Mouse (Mus musculus) forebrain, embryonic 12.5 days (tissue): ENCODE results near the gene Gnptg. TPM values are rescaled to one million over a fixed set of nuclear protein-coding genes. Genes with fewer than 3 reads are reported as not detected.
"Not testable (repeated sequence)": the region's sequence is repeated elsewhere in the genome, so short reads cannot be mapped to it uniquely, and the experiment has no call there.

Source experiments
- ATAC-seq: fragments of 200-750 bp; cut with Nextera tagmentation; 2 replicates; pipeline ENCODE4 v1.8.0; 2017; ENCODE audit warnings: moderate TSS enrichment; ENCODE audit not compliant: low FRiP score
- H3K27ac ChIP-seq: fragments of 300-500 bp; sonication (generic); 2 replicates; pipeline ENCODE4 v1.5.1; 2016; ENCODE audit warnings: mild to moderate bottlenecking
- H3K27me3 ChIP-seq: fragments of 300-500 bp; sonication (generic); 2 replicates; pipeline ENCODE4 v1.6.1; 2016; ENCODE audit warnings: mild to moderate bottlenecking
- H3K36me3 ChIP-seq: fragments of 300-500 bp; sonication (generic); replicated peaks from 2 replicates; pipeline ENCODE4 v1.6.1; 2016; ENCODE audit warnings: mild to moderate bottlenecking
- H3K4me1 ChIP-seq: fragments of 300-500 bp; sonication (generic); 2 replicates; pipeline ENCODE4 v1.6.1; 2016
- H3K4me2 ChIP-seq: fragments of 300-500 bp; sonication (generic); 2 replicates; pipeline ENCODE4 v1.6.1; 2016; ENCODE audit warnings: mild to moderate bottlenecking, moderate library complexity
- H3K4me3 ChIP-seq: fragments of 300-500 bp; sonication (generic); replicated peaks from 2 replicates; pipeline ENCODE4 v1.5.1; 2016; ENCODE audit warnings: mild to moderate bottlenecking
- H3K9ac ChIP-seq: fragments of 300-500 bp; sonication (generic); 2 replicates; pipeline ENCODE4 v1.6.1; 2016; ENCODE audit warnings: mild to moderate bottlenecking
- H3K9me3 ChIP-seq: fragments of 300-500 bp; sonication (generic); 2 replicates; pipeline ENCODE4 v1.6.1; 2016
- WGBS: fragments of 180-500 bp; shearing (Covaris S2); methylation state at CpG from one replicate; pipeline ENCODE4 v1.1.7; 2016; 5-methylcytosine and 5-hydroxymethylcytosine counted together
- polyA plus RNA-seq: library from polyadenylated mRNA; unstranded; fragments of >200 nt; fragmentation: Nextera tagmentation; extraction: Ambion mirVana; gene quantifications from 2 replicates; pipeline ENCODE4 v1.2.1, GENCODE M21; 2016

Gnptg gene
- polyA plus RNA-seq, 1 experiment from 2014 or later = 60.1 TPM

GRCm38 (mm10) chr17:25230014-25230655, 9.8 kb downstream of the Gnptg start:
- not testable (repeated sequence) for H3K4me3 ChIP-seq, H3K4me2 ChIP-seq, H3K27me3 ChIP-seq, H3K27ac ChIP-seq, ATAC-seq, H3K9me3 ChIP-seq, H3K9ac ChIP-seq, H3K4me1 ChIP-seq
- peaks cover 36% of the 10 kb centered on the region for H3K36me3 ChIP-seq
- 82% methylated on average over 17 of the region's 17 CpGs for WGBS

- Histone ChIP-seq H3K27me3 (no peaks in the 10 kb centered on the region; the same call in 1 of the 2 replicates), H3K9me3 (no peaks in the 10 kb centered on the region), H3K4me2 (no peak overlapping the region), H3K36me3 (peaks cover 27% of the 10 kb centered on the region), H3K9ac (no peak overlapping the region), H3K4me3 (no peak overlapping the region), H3K27ac (no peak overlapping the region), H3K4me1 (no peaks in the 10 kb centered on the region)
- 88% methylated on average over 5 of the region's 5 CpGs for WGBS
- no peak for ATAC-seq
These were observed 11.9 kb downstream of the Gnptg start for GRCm38 (mm10) chr17:25227991-25228390.

- Histone ChIP-seq H3K9ac (no peak overlapping the region), H3K27me3 (peaks cover 3% of the 10 kb centered on the region), H3K4me3 (no peak overlapping the region), H3K4me1 (peaks cover 14% of the 10 kb centered on the region), H3K27ac (no peak overlapping the region), H3K36me3 (peaks cover 18% of the 10 kb centered on the region), H3K4me2 (no peak overlapping the region), H3K9me3 (no peaks in the 10 kb centered on the region)
- no peak for ATAC-seq
- 84% methylated on average over 4 of the region's 4 CpGs for WGBS
These were observed 14.3 kb downstream of the Gnptg start for GRCm38 (mm10) chr17:25225659-25226058.

GRCm38 (mm10) chr17:25224586-25225222, 15.2 kb downstream of the Gnptg start:
- H3K4me3 ChIP-seq = no peak overlapping the region
- no peak for ATAC-seq
- H3K9ac ChIP-seq = no peak overlapping the region
- H3K9me3 ChIP-seq = no peaks in the 10 kb centered on the region
- no peak overlapping the region for H3K4me2 ChIP-seq
- no peak overlapping the region for H3K27ac ChIP-seq
- peaks cover 14% of the 10 kb centered on the region for H3K4me1 ChIP-seq
- H3K27me3 ChIP-seq = peaks cover 3% of the 10 kb centered on the region
- WGBS = 88% methylated on average over 7 of the region's 7 CpGs
- H3K36me3 ChIP-seq = peaks cover 12% of the 10 kb centered on the region

- Histone ChIP-seq H3K4me1 (peaks cover 14% of the 10 kb centered on the region), H3K27me3 (peaks cover 3% of the 10 kb centered on the region), H3K9me3 (no peaks in the 10 kb centered on the region), H3K27ac (peak overlapping the region; percentile 5; the same call in 1 of the 2 replicates), H3K36me3 (peaks cover 16% of the 10 kb centered on the region), H3K4me3 (peak overlapping the region; percentile 22; the same call in 1 of the 2 replicates), H3K9ac (no peak overlapping the region), H3K4me2 (peak overlapping the region; percentile 74)
- no peak for ATAC-seq
- 29% methylated on average over 6 of the region's 6 CpGs for WGBS
These were observed 16.8 kb downstream of the Gnptg start for GRCm38 (mm10) chr17:25222951-25223601.

- ATAC-seq = peak; percentile 79
- not testable (repeated sequence) for H3K27ac ChIP-seq, H3K9ac ChIP-seq, H3K9me3 ChIP-seq, H3K27me3 ChIP-seq
- H3K4me1 ChIP-seq = peaks cover 14% of the 10 kb centered on the region
- peaks cover 16% of the 10 kb centered on the region for H3K36me3 ChIP-seq
- H3K4me2 ChIP-seq = peak overlapping the region; percentile 74
- H3K4me3 ChIP-seq = peak overlapping the region; percentile 41
- 8% methylated on average over 14 of the region's 28 CpGs for WGBS
These were observed 17.4 kb downstream of the Gnptg start for GRCm38 (mm10) chr17:25222504-25222940.

- 2% methylated on average over 24 of the region's 30 CpGs for WGBS
- H3K27ac ChIP-seq = peak overlapping the region; percentile 31; the same call in 1 of the 2 replicates
- peak overlapping the region; percentile 48 for H3K9ac ChIP-seq
- peak; percentile 84 for ATAC-seq
- H3K36me3 ChIP-seq = peaks cover 16% of the 10 kb centered on the region
- peak overlapping the region; percentile 74 for H3K4me2 ChIP-seq
- peak overlapping the region; percentile 41 for H3K4me3 ChIP-seq
- peaks cover 14% of the 10 kb centered on the region for H3K4me1 ChIP-seq
- peaks cover 3% of the 10 kb centered on the region for H3K27me3 ChIP-seq
- no peaks in the 10 kb centered on the region for H3K9me3 ChIP-seq
These were observed 18.0 kb downstream of the Gnptg start for GRCm38 (mm10) chr17:25221821-25222503.

GRCm38 (mm10) chr17:25220746-25221145, 19.2 kb downstream of the Gnptg start:
- H3K4me3 ChIP-seq = no peak overlapping the region
- peaks cover 14% of the 10 kb centered on the region for H3K4me1 ChIP-seq
- no peak overlapping the region for H3K4me2 ChIP-seq
- no peak for ATAC-seq
- no peak overlapping the region for H3K27ac ChIP-seq
- H3K9ac ChIP-seq = no peak overlapping the region
- H3K27me3 ChIP-seq = peaks cover 3% of the 10 kb centered on the region
- H3K36me3 ChIP-seq = peaks cover 11% of the 10 kb centered on the region
- no peaks in the 10 kb centered on the region for H3K9me3 ChIP-seq
- WGBS = 87% methylated on average over 1 of the region's 1 CpGs

GRCm38 (mm10) chr17:25219492-25220295, 20.2 kb downstream of the Gnptg start:
- Histone ChIP-seq H3K9ac (no peak overlapping the region), H3K27ac (no peak overlapping the region), H3K4me1 (peaks cover 14% of the 10 kb centered on the region), H3K9me3 (no peaks in the 10 kb centered on the region), H3K4me3 (no peak overlapping the region), H3K27me3 (peaks cover 3% of the 10 kb centered on the region), H3K4me2 (no peak overlapping the region), H3K36me3 (peaks cover 18% of the 10 kb centered on the region)
- ATAC-seq = no peak
- 94% methylated on average over 15 of the region's 15 CpGs for WGBS

- Histone ChIP-seq H3K4me2 (no peak overlapping the region), H3K27me3 (peaks cover 3% of the 10 kb centered on the region), H3K9me3 (no peaks in the 10 kb centered on the region), H3K4me3 (no peak overlapping the region), H3K9ac (no peak overlapping the region), H3K36me3 (peaks cover 24% of the 10 kb centered on the region), H3K4me1 (peaks cover 14% of the 10 kb centered on the region), H3K27ac (no peak overlapping the region)
- no peak for ATAC-seq
- WGBS = 88% methylated on average over 9 of the region's 9 CpGs
These were observed 21.0 kb downstream of the Gnptg start for GRCm38 (mm10) chr17:25218967-25219366.

GRCm38 (mm10) chr17:25215431-25215830, 24.5 kb downstream of the Gnptg start:
- Histone ChIP-seq H3K9ac (no peak overlapping the region), H3K9me3 (no peaks in the 10 kb centered on the region), H3K27ac (no peak overlapping the region), H3K4me3 (no peak overlapping the region), H3K4me1 (no peaks in the 10 kb centered on the region), H3K36me3 (peaks cover 53% of the 10 kb centered on the region), H3K4me2 (no peak overlapping the region), H3K27me3 (no peaks in the 10 kb centered on the region)
- no peak for ATAC-seq
- 88% methylated on average over 3 of the region's 3 CpGs for WGBS
